Mouse (Mus musculus): ENCODE data around the gene Rapgefl1. TPM values are rescaled to one million over a fixed set of nuclear protein-coding genes. Genes with fewer than 3 reads are reported as not detected.
"Not testable (repeated sequence)": the region's sequence is repeated elsewhere in the genome, so short reads cannot be mapped to it uniquely, and the experiment has no call there.

Rapgefl1 gene
- polyA plus RNA-seq, 1 experiment: 2.7 TPM

GRCm38 (mm10) chr11:98816706-98817239 lies 19.8 kb upstream of the Rapgefl1 start:
- Histone ChIP-seq H3K27ac (ENCODE audit: control insufficient read depth, insufficient read depth, low read depth, low read length) (no peak overlapping the region), H3K27me3 (ENCODE audit: control insufficient read depth, insufficient read depth, low read length) (no peaks in the 10 kb centered on the region), H3K4me1 (ENCODE audit: control insufficient read depth, insufficient read depth, low read length) (no peaks in the 10 kb centered on the region), H3K4me3 (ENCODE audit: control insufficient read depth, low read depth, low read length) (no peak overlapping the region), H3K36me3 (ENCODE audit: control insufficient read depth, insufficient read depth, low read length) (peaks cover 4% of the 10 kb centered on the region)
- TF ChIP-seq CTCF (IDR thresholded peaks at IDR 0.05; ENCODE audit: control insufficient read depth, insufficient read depth, insufficient replicate concordance, low read depth, low read length): no peak
- no peak for TF ChIP-seq POLR2A (IDR thresholded peaks at IDR 0.05; ENCODE audit: control insufficient read depth, low read depth, low read length)

GRCm38 (mm10) chr11:98820968-98821367 lies 15.6 kb upstream of the Rapgefl1 start:
- Histone ChIP-seq H3K36me3 (ENCODE audit: control insufficient read depth, insufficient read depth, low read length) (peaks cover 6% of the 10 kb centered on the region), H3K4me3 (ENCODE audit: control insufficient read depth, low read depth, low read length) (no peak overlapping the region), H3K4me1 (ENCODE audit: control insufficient read depth, insufficient read depth, low read length) (no peaks in the 10 kb centered on the region), H3K27ac (ENCODE audit: control insufficient read depth, insufficient read depth, low read depth, low read length) (no peak overlapping the region), H3K27me3 (ENCODE audit: control insufficient read depth, insufficient read depth, low read length) (no peaks in the 10 kb centered on the region)
- no peak for TF ChIP-seq POLR2A (IDR thresholded peaks at IDR 0.05; ENCODE audit: control insufficient read depth, low read depth, low read length)
- no peak for TF ChIP-seq CTCF (IDR thresholded peaks at IDR 0.05; ENCODE audit: control insufficient read depth, insufficient read depth, insufficient replicate concordance, low read depth, low read length)

DNA sequence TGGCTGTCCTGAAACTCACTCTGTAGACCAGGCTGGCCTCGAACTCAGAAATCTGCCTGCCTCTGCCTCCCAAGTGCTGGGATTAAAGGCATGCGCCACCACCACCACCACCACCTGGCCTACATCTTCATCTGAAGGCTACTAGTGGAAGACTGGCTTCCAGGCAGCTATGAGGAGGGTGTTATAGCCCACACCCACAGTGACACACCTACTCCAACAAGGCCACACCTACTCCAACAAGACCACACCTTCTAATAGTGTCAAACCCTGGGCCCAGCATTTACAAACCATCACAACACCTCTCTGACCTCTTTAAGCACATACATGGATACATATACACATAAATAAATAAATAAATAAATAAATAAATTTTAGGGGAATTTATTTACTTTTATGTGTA lies 10.5 kb upstream of the Rapgefl1 start:
- peaks cover 10% of the 10 kb centered on the region for H3K36me3 ChIP-seq (ENCODE audit: control insufficient read depth, insufficient read depth, low read length)
- H3K27me3 ChIP-seq (ENCODE audit: control insufficient read depth, insufficient read depth, low read length); H3K27ac ChIP-seq (ENCODE audit: control insufficient read depth, insufficient read depth, low read depth, low read length); H3K4me3 ChIP-seq (ENCODE audit: control insufficient read depth, low read depth, low read length); H3K4me1 ChIP-seq (ENCODE audit: control insufficient read depth, insufficient read depth, low read length): not testable (repeated sequence)

GRCm38 (mm10) chr11:98827877-98828276 lies 8.7 kb upstream of the Rapgefl1 start:
- no peaks in the 10 kb centered on the region for H3K4me1 ChIP-seq (ENCODE audit: control insufficient read depth, insufficient read depth, low read length)
- H3K4me3 ChIP-seq (ENCODE audit: control insufficient read depth, low read depth, low read length): no peak overlapping the region
- H3K27me3 ChIP-seq (ENCODE audit: control insufficient read depth, insufficient read depth, low read length): no peaks in the 10 kb centered on the region
- no peak overlapping the region for H3K27ac ChIP-seq (ENCODE audit: control insufficient read depth, insufficient read depth, low read depth, low read length)
- TF ChIP-seq CTCF (IDR thresholded peaks at IDR 0.05; ENCODE audit: control insufficient read depth, insufficient read depth, insufficient replicate concordance, low read depth, low read length): no peak
- TF ChIP-seq POLR2A (IDR thresholded peaks at IDR 0.05; ENCODE audit: control insufficient read depth, low read depth, low read length): no peak
- peaks cover 12% of the 10 kb centered on the region for H3K36me3 ChIP-seq (ENCODE audit: control insufficient read depth, insufficient read depth, low read length)

DNA sequence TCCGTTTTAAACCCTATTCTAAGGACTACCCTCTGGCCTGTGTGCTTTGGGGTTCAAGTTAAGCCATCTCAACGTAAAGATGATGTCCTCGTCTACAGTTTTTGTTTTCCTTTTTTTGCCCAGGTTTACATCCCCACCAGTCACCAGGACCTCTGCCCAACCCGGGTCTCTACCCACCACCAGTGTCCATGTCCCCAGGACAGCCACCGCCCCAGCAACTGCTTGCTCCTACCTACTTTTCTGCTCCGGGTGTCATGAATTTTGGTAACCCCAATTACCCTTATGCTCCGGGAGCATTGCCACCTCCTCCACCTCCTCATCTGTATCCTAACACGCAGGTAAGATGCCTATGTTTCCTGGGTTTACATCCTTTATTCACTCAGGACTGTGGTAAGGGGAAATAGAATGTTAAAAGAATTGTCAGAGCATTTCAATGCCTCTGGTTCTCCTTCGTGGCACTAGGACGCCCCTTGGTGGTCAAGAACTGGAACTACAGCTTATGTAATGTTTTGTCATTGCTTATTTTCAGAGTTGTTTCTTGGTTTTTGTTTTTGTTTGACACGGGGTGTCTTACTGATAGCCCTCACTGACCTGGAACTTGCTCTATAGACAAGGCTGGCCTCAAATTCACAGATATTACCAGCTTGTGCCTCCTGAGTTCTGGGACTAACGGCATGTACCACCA lies 7.4 kb upstream of the Rapgefl1 start:
- no peak overlapping the region for H3K27ac ChIP-seq (ENCODE audit: control insufficient read depth, insufficient read depth, low read depth, low read length)
- no peak for TF ChIP-seq POLR2A (IDR thresholded peaks at IDR 0.05; ENCODE audit: control insufficient read depth, low read depth, low read length)
- TF ChIP-seq CTCF (IDR thresholded peaks at IDR 0.05; ENCODE audit: control insufficient read depth, insufficient read depth, insufficient replicate concordance, low read depth, low read length): no peak
- no peak overlapping the region for H3K4me3 ChIP-seq (ENCODE audit: control insufficient read depth, low read depth, low read length)
- no peaks in the 10 kb centered on the region for H3K4me1 ChIP-seq (ENCODE audit: control insufficient read depth, insufficient read depth, low read length)
- no peaks in the 10 kb centered on the region for H3K27me3 ChIP-seq (ENCODE audit: control insufficient read depth, insufficient read depth, low read length)
- H3K36me3 ChIP-seq (ENCODE audit: control insufficient read depth, insufficient read depth, low read length): peaks cover 9% of the 10 kb centered on the region

DNA sequence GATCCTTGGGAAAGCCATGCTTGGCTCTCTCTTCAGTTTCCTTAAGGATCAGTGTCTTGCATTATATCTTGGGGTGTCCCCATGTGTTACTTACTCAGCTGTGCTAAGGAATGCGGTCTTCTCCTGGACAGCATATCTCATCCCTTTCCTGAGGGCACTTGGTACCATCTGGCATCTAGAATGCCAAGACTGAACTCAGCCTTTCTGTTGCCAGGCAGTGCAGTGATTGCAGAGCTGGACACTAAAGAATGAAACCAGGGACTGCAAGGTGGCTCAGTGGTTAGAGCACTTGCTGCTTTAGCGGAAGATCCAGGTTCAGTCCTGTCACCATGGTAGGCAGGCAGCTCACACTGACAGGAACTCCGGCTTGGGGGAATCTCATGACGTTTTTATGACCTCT lies 6.7 kb upstream of the Rapgefl1 start:
- Histone ChIP-seq H3K27me3 (ENCODE audit: control insufficient read depth, insufficient read depth, low read length) (no peaks in the 10 kb centered on the region), H3K4me3 (ENCODE audit: control insufficient read depth, low read depth, low read length) (no peak overlapping the region), H3K36me3 (ENCODE audit: control insufficient read depth, insufficient read depth, low read length) (peaks cover 9% of the 10 kb centered on the region), H3K4me1 (ENCODE audit: control insufficient read depth, insufficient read depth, low read length) (no peaks in the 10 kb centered on the region), H3K27ac (ENCODE audit: control insufficient read depth, insufficient read depth, low read depth, low read length) (no peak overlapping the region)
- TF ChIP-seq CTCF (IDR thresholded peaks at IDR 0.05; ENCODE audit: control insufficient read depth, insufficient read depth, insufficient replicate concordance, low read depth, low read length): no peak

- peaks cover 6% of the 10 kb centered on the region; the same call in 1 of the 2 replicates for H3K4me1 ChIP-seq (ENCODE audit: control insufficient read depth, insufficient read depth, low read length)
- H3K27me3 ChIP-seq (ENCODE audit: control insufficient read depth, insufficient read depth, low read length): no peaks in the 10 kb centered on the region
- no peak overlapping the region for H3K27ac ChIP-seq (ENCODE audit: control insufficient read depth, insufficient read depth, low read depth, low read length)
- H3K36me3 ChIP-seq (ENCODE audit: control insufficient read depth, insufficient read depth, low read length): peaks cover 3% of the 10 kb centered on the region
- H3K4me3 ChIP-seq (ENCODE audit: control insufficient read depth, low read depth, low read length): no peak overlapping the region
- TF ChIP-seq POLR2A (IDR thresholded peaks at IDR 0.05; ENCODE audit: control insufficient read depth, low read depth, low read length): no peak
- no peak for TF ChIP-seq CTCF (IDR thresholded peaks at IDR 0.05; ENCODE audit: control insufficient read depth, insufficient read depth, insufficient replicate concordance, low read depth, low read length)
Measured at GRCm38 (mm10) chr11:98835296-98835695, 1.3 kb upstream of the Rapgefl1 start.
